Mouse (Mus musculus): ENCODE measurements around the gene Tmem50b. TPM values are rescaled to one million over a fixed set of nuclear protein-coding genes. Genes with fewer than 3 reads are reported as not detected.

Gene Tmem50b
- polyA plus RNA-seq, 1 experiment: 19.6 TPM

GRCm38 (mm10) chr16:91588703-91589102 is 8.9 kb downstream of the Tmem50b start:
- Histone ChIP-seq H3K27me3 (ENCODE audit: control insufficient read depth, insufficient read depth, low read length) (no peaks in the 10 kb centered on the region), H3K27ac (ENCODE audit: insufficient read depth, low read length) (no peak overlapping the region), H3K4me3 (ENCODE audit: extremely low read depth, insufficient read depth, insufficient read length) (no peak overlapping the region), H3K4me1 (ENCODE audit: control insufficient read depth, insufficient read depth, insufficient read length) (peaks cover 7% of the 10 kb centered on the region; the same call in 1 of the 2 replicates), H3K36me3 (ENCODE audit: control insufficient read depth, insufficient read depth, low read length) (peaks cover 22% of the 10 kb centered on the region)
- DNase-seq (ENCODE audit: low read depth in 1 of 2, low spot score in 2 of 2): no peak
- WGBS: 93% methylated on average over 3 of the region's 3 CpGs
- TF ChIP-seq CTCF (IDR thresholded peaks at IDR 0.05; ENCODE audit: extremely low read depth, insufficient read depth, insufficient read length, insufficient replicate concordance) (no peak), POLR2A (IDR thresholded peaks at IDR 0.05; ENCODE audit: low read depth, low read length) (no peak)

DNA sequence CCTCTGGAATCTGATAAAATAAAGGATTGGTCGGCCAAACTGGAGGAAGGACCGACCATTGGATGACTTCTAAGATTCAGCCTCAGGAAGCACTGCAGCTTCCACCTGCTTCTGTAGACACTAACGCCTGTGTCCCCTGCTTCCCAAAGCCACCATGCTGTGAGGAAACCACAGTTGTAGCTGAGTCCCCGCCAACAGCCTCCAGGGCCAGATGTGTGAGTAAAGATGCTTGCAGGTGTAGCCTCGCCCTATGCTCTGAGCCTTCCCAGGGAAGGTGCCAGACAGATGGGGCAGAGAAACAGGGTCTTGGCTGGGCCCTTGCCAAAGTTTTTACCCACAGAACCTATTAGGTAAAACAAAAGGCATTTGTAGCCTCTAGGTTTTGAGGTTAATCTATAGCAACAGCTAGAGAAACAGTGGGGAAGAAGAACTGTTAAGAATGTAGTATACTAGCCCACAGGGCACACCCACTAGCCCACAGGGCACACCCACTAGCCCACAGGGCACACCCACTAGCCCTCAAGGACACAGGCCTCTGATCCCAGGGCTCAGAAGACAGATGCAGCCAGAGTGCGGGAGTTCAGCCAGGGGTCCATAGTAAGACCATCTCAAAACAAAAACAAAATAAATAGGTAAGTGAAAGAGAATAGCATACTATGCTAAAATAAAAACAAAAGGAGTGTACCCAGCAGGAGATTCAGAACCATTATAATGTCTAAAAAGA is 9.7 kb downstream of the Tmem50b start:
- H3K4me1 ChIP-seq (ENCODE audit: control insufficient read depth, insufficient read depth, insufficient read length): peaks cover 5% of the 10 kb centered on the region; the same call in 1 of the 2 replicates
- no peak overlapping the region for H3K27ac ChIP-seq (ENCODE audit: insufficient read depth, low read length)
- H3K4me3 ChIP-seq (ENCODE audit: extremely low read depth, insufficient read depth, insufficient read length): no peak overlapping the region
- 42% methylated on average over 6 of the region's 6 CpGs for WGBS
- TF ChIP-seq CTCF (IDR thresholded peaks at IDR 0.05; ENCODE audit: extremely low read depth, insufficient read depth, insufficient read length, insufficient replicate concordance): no peak
- TF ChIP-seq POLR2A (IDR thresholded peaks at IDR 0.05; ENCODE audit: low read depth, low read length): no peak
- H3K36me3 ChIP-seq (ENCODE audit: control insufficient read depth, insufficient read depth, low read length): peaks cover 24% of the 10 kb centered on the region
- DNase-seq (ENCODE audit: low read depth in 1 of 2, low spot score in 2 of 2): no peak
- H3K27me3 ChIP-seq (ENCODE audit: control insufficient read depth, insufficient read depth, low read length): no peaks in the 10 kb centered on the region

GRCm38 (mm10) chr16:91586244-91586643 is 11.4 kb downstream of the Tmem50b start:
- peaks cover 2% of the 10 kb centered on the region; the same call in 1 of the 2 replicates for H3K4me1 ChIP-seq (ENCODE audit: control insufficient read depth, insufficient read depth, insufficient read length)
- no peak overlapping the region for H3K27ac ChIP-seq (ENCODE audit: insufficient read depth, low read length)
- 93% methylated on average over 6 of the region's 6 CpGs for WGBS
- TF ChIP-seq POLR2A (IDR thresholded peaks at IDR 0.05; ENCODE audit: low read depth, low read length) (no peak), CTCF (IDR thresholded peaks at IDR 0.05; ENCODE audit: extremely low read depth, insufficient read depth, insufficient read length, insufficient replicate concordance) (no peak)
- no peaks in the 10 kb centered on the region for H3K27me3 ChIP-seq (ENCODE audit: control insufficient read depth, insufficient read depth, low read length)
- DNase-seq (ENCODE audit: low read depth in 1 of 2, low spot score in 2 of 2): no peak
- no peak overlapping the region for H3K4me3 ChIP-seq (ENCODE audit: extremely low read depth, insufficient read depth, insufficient read length)
- H3K36me3 ChIP-seq (ENCODE audit: control insufficient read depth, insufficient read depth, low read length): peaks cover 24% of the 10 kb centered on the region

DNA sequence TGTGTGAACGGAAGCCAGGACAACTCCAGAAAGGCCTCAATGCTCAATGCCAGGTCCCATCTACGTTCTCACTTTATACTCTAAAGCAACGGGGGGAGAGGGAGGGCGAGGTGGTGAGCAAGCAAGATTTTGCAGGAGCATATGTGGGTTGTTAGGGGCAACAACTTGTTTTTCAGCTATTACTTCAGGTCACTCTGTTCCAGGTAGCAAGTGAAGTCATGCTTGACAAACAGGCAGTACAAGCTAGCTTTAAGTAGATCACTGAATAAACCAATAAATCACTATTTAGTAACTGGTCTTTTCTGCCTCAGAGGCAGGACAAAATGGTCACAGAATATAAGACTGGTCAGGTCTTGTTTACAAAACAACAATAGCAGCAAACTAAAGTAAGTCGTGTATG is 12.0 kb downstream of the Tmem50b start:
- 92% methylated on average over 5 of the region's 5 CpGs for WGBS
- Histone ChIP-seq H3K27ac (ENCODE audit: insufficient read depth, low read length) (no peak overlapping the region), H3K4me1 (ENCODE audit: control insufficient read depth, insufficient read depth, insufficient read length) (peaks cover 2% of the 10 kb centered on the region; the same call in 1 of the 2 replicates), H3K27me3 (ENCODE audit: control insufficient read depth, insufficient read depth, low read length) (no peaks in the 10 kb centered on the region), H3K4me3 (ENCODE audit: extremely low read depth, insufficient read depth, insufficient read length) (no peak overlapping the region), H3K36me3 (ENCODE audit: control insufficient read depth, insufficient read depth, low read length) (peaks cover 28% of the 10 kb centered on the region)
- no peak for DNase-seq (ENCODE audit: low read depth in 1 of 2, low spot score in 2 of 2)
- TF ChIP-seq POLR2A (IDR thresholded peaks at IDR 0.05; ENCODE audit: low read depth, low read length): no peak
- TF ChIP-seq CTCF (IDR thresholded peaks at IDR 0.05; ENCODE audit: extremely low read depth, insufficient read depth, insufficient read length, insufficient replicate concordance): no peak

DNA sequence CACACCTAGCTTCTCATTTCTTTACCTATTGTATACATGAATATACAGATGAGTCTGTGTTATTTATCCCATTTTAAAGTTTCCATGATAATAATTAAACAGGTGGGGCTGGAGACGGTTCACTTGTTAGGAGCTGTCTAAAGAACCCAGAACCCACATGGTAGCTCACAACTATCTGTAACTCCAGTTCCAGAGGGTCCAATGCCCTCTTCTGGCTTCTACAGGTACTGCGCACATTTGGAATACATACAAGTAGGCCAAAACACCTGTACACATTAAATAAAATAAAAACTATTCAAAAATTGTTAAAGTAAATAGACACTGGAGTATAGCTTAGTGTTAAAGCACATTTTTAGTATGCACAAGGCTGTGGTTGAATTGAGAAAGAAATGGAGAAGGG is 15.3 kb downstream of the Tmem50b start:
- Histone ChIP-seq H3K27me3 (ENCODE audit: control insufficient read depth, insufficient read depth, low read length) (no peaks in the 10 kb centered on the region), H3K27ac (ENCODE audit: insufficient read depth, low read length) (no peak overlapping the region), H3K4me1 (ENCODE audit: control insufficient read depth, insufficient read depth, insufficient read length) (no peaks in the 10 kb centered on the region), H3K4me3 (ENCODE audit: extremely low read depth, insufficient read depth, insufficient read length) (no peak overlapping the region), H3K36me3 (ENCODE audit: control insufficient read depth, insufficient read depth, low read length) (peaks cover 44% of the 10 kb centered on the region)
- peak in 1 of 2 experiments; percentile 54 for DNase-seq (ENCODE audit: low read depth in 1 of 2, low spot score in 2 of 2)
- WGBS: 71% methylated on average over 2 of the region's 2 CpGs
- TF ChIP-seq CTCF (IDR thresholded peaks at IDR 0.05; ENCODE audit: extremely low read depth, insufficient read depth, insufficient read length, insufficient replicate concordance): no peak
- TF ChIP-seq POLR2A (IDR thresholded peaks at IDR 0.05; ENCODE audit: low read depth, low read length): no peak

GRCm38 (mm10) chr16:91578980-91579720 is 18.4 kb downstream of the Tmem50b start:
- no peaks in the 10 kb centered on the region for H3K4me1 ChIP-seq (ENCODE audit: control insufficient read depth, insufficient read depth, insufficient read length)
- peaks cover 48% of the 10 kb centered on the region for H3K36me3 ChIP-seq (ENCODE audit: control insufficient read depth, insufficient read depth, low read length)
- H3K4me3 ChIP-seq (ENCODE audit: extremely low read depth, insufficient read depth, insufficient read length): no peak overlapping the region
- H3K27ac ChIP-seq (ENCODE audit: insufficient read depth, low read length): no peak overlapping the region
- TF ChIP-seq CTCF (IDR thresholded peaks at IDR 0.05; ENCODE audit: extremely low read depth, insufficient read depth, insufficient read length, insufficient replicate concordance): no peak
- no peak for TF ChIP-seq POLR2A (IDR thresholded peaks at IDR 0.05; ENCODE audit: low read depth, low read length)
- 90% methylated on average over 14 of the region's 14 CpGs for WGBS
- no peak for DNase-seq (ENCODE audit: low read depth in 1 of 2, low spot score in 2 of 2)
- H3K27me3 ChIP-seq (ENCODE audit: control insufficient read depth, insufficient read depth, low read length): no peaks in the 10 kb centered on the region

Measured in spleen, adult 2 months (tissue).